Mouse (Mus musculus): Measurements from ENCODE around the gene Gm20835. TPM values are rescaled to one million over a fixed set of nuclear protein-coding genes. Genes with fewer than 3 reads are reported as not detected.
"Not testable (repeated sequence)": the region's sequence is repeated elsewhere in the genome, so short reads cannot be mapped to it uniquely, and the experiment has no call there.

Gene Gm20835
- not detected in 2 replicates for polyA plus RNA-seq (2015; fragmentation: Nextera tagmentation; extraction: Ambion mirVana)

- not testable (repeated sequence) for H3K27ac ChIP-seq (ENCODE audit: low read depth, low read length); H3K36me3 ChIP-seq (ENCODE audit: control insufficient read depth, insufficient read depth); H3K4me2 ChIP-seq (replicated peaks; ENCODE audit: low read depth); H3K9me3 ChIP-seq (ENCODE audit: control insufficient read depth); H3K4me3 ChIP-seq (ENCODE audit: low read depth, low read length); H3K9ac ChIP-seq (ENCODE audit: low read depth, low read length); H3K4me1 ChIP-seq (replicated peaks; ENCODE audit: control insufficient read depth, insufficient read depth, low read length); ATAC-seq; H3K27me3 ChIP-seq (replicated peaks; ENCODE audit: control insufficient read depth, insufficient read depth, low read length)
- WGBS = no CpG with 5 or more reads among the region's 6 CpGs
Observed at GRCm38 (mm10) chrY:36735190-36735589, at the start of gene Gm20835. Gm20835 (minus strand) TSS chrY:36735290.

Data from intestine, postnatal 0 days (tissue).